Mouse (Mus musculus): ENCODE measurements at regions not wholly inside any gene's neighbourhood (a gene's known extent, or its start where the extent isn't known, plus 50 kb on each side); places are given as distances from the start of the nearest gene placed in this dataset.

GRCm38 (mm10) chr7:129141942-129142598, 114.8 kb upstream of the Plpp4 start:
- Histone ChIP-seq H3K4me3 (ENCODE audit: low read depth, low read length) (no peak overlapping the region), H3K27ac (replicated peaks) (no peak overlapping the region), H3K36me3 (ENCODE audit: control insufficient read depth, insufficient read depth, low read length) (no peaks in the 10 kb centered on the region), H3K27me3 (ENCODE audit: control insufficient read depth, insufficient read depth, low read length) (no peaks in the 10 kb centered on the region), H3K4me2 (replicated peaks; ENCODE audit: low read depth) (no peak overlapping the region), H3K9me3 (ENCODE audit: control insufficient read depth, low read length) (no peaks in the 10 kb centered on the region), H3K9ac (ENCODE audit: low read length) (no peak overlapping the region), H3K4me1 (replicated peaks; ENCODE audit: control insufficient read depth, insufficient read depth) (no peaks in the 10 kb centered on the region)
- no peak for TF ChIP-seq EP300 (optimal IDR thresholded peaks at IDR 0.05)
- no peak for TF ChIP-seq CTCF (IDR thresholded peaks at IDR 0.05; ENCODE audit: low read depth)
- no peak for ATAC-seq (ENCODE audit: low FRiP score, low TSS enrichment)
- no peak for DNase-seq (ENCODE audit: low spot score)
- WGBS: 69% methylated on average over 6 of the region's 6 CpGs

DNA sequence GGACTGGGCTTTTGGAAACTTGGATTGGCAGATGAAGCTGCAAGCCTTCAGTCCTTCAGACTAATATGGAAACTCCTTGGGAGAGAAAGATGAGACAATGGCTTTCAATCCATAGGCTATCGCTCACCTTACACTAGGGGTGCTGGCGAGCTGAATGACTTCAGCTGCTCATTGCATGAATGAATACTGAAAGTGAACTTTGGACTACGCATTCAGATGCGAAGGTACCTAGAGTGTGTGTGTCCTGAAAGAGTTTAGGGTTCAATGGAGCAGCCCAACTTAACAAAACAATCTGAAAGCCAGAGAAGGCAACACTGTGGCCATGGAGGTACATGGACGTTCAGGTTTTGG, 114.3 kb upstream of the Plpp4 start:
- no peak overlapping the region for H3K4me3 ChIP-seq (ENCODE audit: low read depth, low read length)
- no peaks in the 10 kb centered on the region for H3K4me1 ChIP-seq (replicated peaks; ENCODE audit: control insufficient read depth, insufficient read depth)
- H3K9me3 ChIP-seq (ENCODE audit: control insufficient read depth, low read length): no peaks in the 10 kb centered on the region
- ATAC-seq (ENCODE audit: low FRiP score, low TSS enrichment) (no peak), DNase-seq (ENCODE audit: low spot score) (peak; percentile 18)
- TF ChIP-seq CTCF (IDR thresholded peaks at IDR 0.05; ENCODE audit: low read depth) (peak; percentile 45), EP300 (optimal IDR thresholded peaks at IDR 0.05) (no peak)
- no peak overlapping the region for H3K27ac ChIP-seq (replicated peaks)
- H3K36me3 ChIP-seq (ENCODE audit: control insufficient read depth, insufficient read depth, low read length): no peaks in the 10 kb centered on the region
- 73% methylated on average over 5 of the region's 5 CpGs for WGBS
- H3K4me2 ChIP-seq (replicated peaks; ENCODE audit: low read depth): no peak overlapping the region
- H3K9ac ChIP-seq (ENCODE audit: low read length): no peak overlapping the region
- no peaks in the 10 kb centered on the region for H3K27me3 ChIP-seq (ENCODE audit: control insufficient read depth, insufficient read depth, low read length)

DNA sequence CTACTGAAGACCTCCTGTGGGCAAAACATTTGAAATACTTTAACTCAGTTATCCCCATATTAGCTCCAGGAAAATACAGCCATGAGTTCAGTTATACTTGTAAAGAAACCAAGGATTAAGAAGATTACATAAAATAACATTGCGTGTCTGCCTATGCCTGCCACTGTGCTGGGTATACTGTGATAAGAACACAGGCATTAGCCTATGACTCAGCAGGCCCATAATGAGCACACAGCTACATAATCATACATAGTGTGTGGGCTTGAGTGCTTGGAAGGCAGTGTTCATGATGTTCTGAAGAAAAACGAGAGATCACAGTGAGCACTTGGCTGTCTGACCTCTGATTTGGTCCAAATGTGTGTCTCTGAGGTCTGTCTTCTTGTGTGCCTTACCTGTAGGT, 101.3 kb upstream of the Plpp4 start:
- Histone ChIP-seq H3K27ac (replicated peaks) (0 out of 2 replicates have a peak overlapping the region, but pooled peaks have one; percentile 30), H3K9ac (ENCODE audit: low read length) (no peak overlapping the region), H3K4me2 (replicated peaks; ENCODE audit: low read depth) (no peak overlapping the region), H3K27me3 (ENCODE audit: control insufficient read depth, insufficient read depth, low read length) (no peaks in the 10 kb centered on the region), H3K36me3 (ENCODE audit: control insufficient read depth, insufficient read depth, low read length) (no peaks in the 10 kb centered on the region), H3K4me3 (ENCODE audit: low read depth, low read length) (no peak overlapping the region), H3K4me1 (replicated peaks; ENCODE audit: control insufficient read depth, insufficient read depth) (no peaks in the 10 kb centered on the region), H3K9me3 (ENCODE audit: control insufficient read depth, low read length) (no peaks in the 10 kb centered on the region)
- peak; percentile 95 for ATAC-seq (ENCODE audit: low FRiP score, low TSS enrichment)
- TF ChIP-seq EP300 (optimal IDR thresholded peaks at IDR 0.05): no peak
- TF ChIP-seq CTCF (IDR thresholded peaks at IDR 0.05; ENCODE audit: low read depth): no peak
- WGBS: 49% methylated on average over 2 of the region's 2 CpGs
- DNase-seq (ENCODE audit: low spot score): peak; percentile 25

DNA sequence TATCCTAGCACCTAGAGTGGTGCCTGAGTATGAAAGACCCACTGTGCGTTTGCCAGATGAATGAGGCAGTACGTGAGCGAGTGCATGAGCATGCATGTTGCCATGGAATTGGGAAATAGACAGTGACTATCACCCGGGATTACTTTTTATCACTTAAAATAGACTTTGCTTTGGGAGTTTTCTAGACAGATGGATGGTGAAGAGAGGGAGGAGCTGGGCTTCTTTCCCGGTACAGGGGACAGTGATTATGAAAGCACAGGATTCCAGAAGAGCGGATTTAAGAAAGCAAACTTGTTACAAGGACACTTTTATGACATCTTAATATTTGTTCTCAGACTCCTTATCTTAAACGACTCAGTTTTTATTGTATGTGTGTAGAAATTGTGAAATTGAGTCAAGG, 86.9 kb upstream of the Plpp4 start:
- no peaks in the 10 kb centered on the region for H3K9me3 ChIP-seq (ENCODE audit: control insufficient read depth, low read length)
- no peak overlapping the region for H3K9ac ChIP-seq (ENCODE audit: low read length)
- H3K4me1 ChIP-seq (replicated peaks; ENCODE audit: control insufficient read depth, insufficient read depth): no peaks in the 10 kb centered on the region
- DNase-seq (ENCODE audit: low spot score) (no peak), ATAC-seq (ENCODE audit: low FRiP score, low TSS enrichment) (no peak)
- no peak overlapping the region for H3K4me2 ChIP-seq (replicated peaks; ENCODE audit: low read depth)
- no peak overlapping the region for H3K4me3 ChIP-seq (ENCODE audit: low read depth, low read length)
- 81% methylated on average over 7 of the region's 7 CpGs for WGBS
- H3K27me3 ChIP-seq (ENCODE audit: control insufficient read depth, insufficient read depth, low read length): no peaks in the 10 kb centered on the region
- no peak overlapping the region for H3K27ac ChIP-seq (replicated peaks)
- no peak for TF ChIP-seq EP300 (optimal IDR thresholded peaks at IDR 0.05)
- no peak for TF ChIP-seq CTCF (IDR thresholded peaks at IDR 0.05; ENCODE audit: low read depth)
- H3K36me3 ChIP-seq (ENCODE audit: control insufficient read depth, insufficient read depth, low read length): no peaks in the 10 kb centered on the region

DNA sequence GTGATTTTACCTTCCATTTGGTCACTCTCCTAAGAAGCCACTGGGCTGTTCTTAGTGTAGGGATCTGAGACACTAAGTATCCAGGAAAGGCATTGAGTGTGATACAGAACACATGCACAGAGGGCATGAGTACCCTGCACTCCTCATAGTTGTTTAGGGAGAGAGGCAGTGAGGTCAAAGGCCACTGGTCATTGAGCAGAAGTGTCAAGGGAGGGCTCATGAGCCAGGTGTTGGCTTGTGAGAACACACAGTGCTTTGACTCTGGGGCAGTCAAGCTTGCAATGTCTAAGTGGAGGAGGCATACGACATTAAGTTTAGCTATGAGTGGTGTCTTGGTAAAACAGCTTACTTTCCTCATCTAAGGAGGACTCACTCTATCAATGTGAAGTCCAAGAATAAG, 65.9 kb upstream of the Plpp4 start:
- TF ChIP-seq EP300 (optimal IDR thresholded peaks at IDR 0.05) (no peak), CTCF (IDR thresholded peaks at IDR 0.05; ENCODE audit: low read depth) (no peak)
- Histone ChIP-seq H3K9me3 (ENCODE audit: control insufficient read depth, low read length) (no peaks in the 10 kb centered on the region), H3K9ac (ENCODE audit: low read length) (no peak overlapping the region), H3K4me2 (replicated peaks; ENCODE audit: low read depth) (no peak overlapping the region), H3K27ac (replicated peaks) (no peak overlapping the region), H3K4me1 (replicated peaks; ENCODE audit: control insufficient read depth, insufficient read depth) (no peaks in the 10 kb centered on the region), H3K36me3 (ENCODE audit: control insufficient read depth, insufficient read depth, low read length) (no peaks in the 10 kb centered on the region), H3K27me3 (ENCODE audit: control insufficient read depth, insufficient read depth, low read length) (no peaks in the 10 kb centered on the region), H3K4me3 (ENCODE audit: low read depth, low read length) (no peak overlapping the region)
- DNase-seq (ENCODE audit: low spot score) (no peak), ATAC-seq (ENCODE audit: low FRiP score, low TSS enrichment) (no peak)
- WGBS: 79% methylated on average over 1 of the region's 1 CpGs

DNA sequence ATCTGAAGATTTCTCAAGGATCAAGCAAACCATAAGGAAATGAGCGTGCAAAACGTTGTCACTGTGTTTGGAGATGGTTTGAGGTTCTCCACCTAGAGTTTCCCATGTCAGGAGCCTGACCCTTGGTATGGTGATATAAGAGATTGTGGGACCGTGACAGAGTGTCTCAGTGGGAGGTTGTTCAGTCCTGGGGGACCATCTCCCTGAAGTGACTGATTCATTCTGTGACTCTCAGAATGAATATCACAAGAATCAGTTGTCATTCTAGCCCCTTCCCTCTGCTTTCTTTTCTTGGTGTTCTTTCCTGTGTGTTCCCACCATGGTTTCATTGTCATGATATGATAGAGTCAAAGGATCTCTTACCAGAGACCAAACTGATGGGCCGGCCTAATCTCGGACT, 49.8 kb upstream of the Plpp4 start:
- H3K4me1 ChIP-seq (replicated peaks; ENCODE audit: control insufficient read depth, insufficient read depth): no peaks in the 10 kb centered on the region
- no peak overlapping the region for H3K9ac ChIP-seq (ENCODE audit: low read length)
- H3K4me3 ChIP-seq (ENCODE audit: low read depth, low read length): no peak overlapping the region
- H3K4me2 ChIP-seq (replicated peaks; ENCODE audit: low read depth): no peak overlapping the region
- no peak overlapping the region for H3K27ac ChIP-seq (replicated peaks)
- TF ChIP-seq EP300 (optimal IDR thresholded peaks at IDR 0.05) (no peak), CTCF (IDR thresholded peaks at IDR 0.05; ENCODE audit: low read depth) (no peak)
- H3K36me3 ChIP-seq (ENCODE audit: control insufficient read depth, insufficient read depth, low read length): no peaks in the 10 kb centered on the region
- no peaks in the 10 kb centered on the region for H3K27me3 ChIP-seq (ENCODE audit: control insufficient read depth, insufficient read depth, low read length)
- H3K9me3 ChIP-seq (ENCODE audit: control insufficient read depth, low read length): no peaks in the 10 kb centered on the region
- no peak for ATAC-seq (ENCODE audit: low FRiP score, low TSS enrichment)
- no peak for DNase-seq (ENCODE audit: low spot score)
- WGBS: 84% methylated on average over 5 of the region's 5 CpGs

All from stomach, postnatal 0 days (tissue).